Mouse (Mus musculus) midbrain, embryonic 12.5 days (tissue): ENCODE results near the gene Abca8b. TPM values are rescaled to one million over a fixed set of nuclear protein-coding genes. Genes with fewer than 3 reads are reported as not detected.
"Not testable (repeated sequence)": the region's sequence is repeated elsewhere in the genome, so short reads cannot be mapped to it uniquely, and the experiment has no call there.

ENCODE experiments used
- ATAC-seq: fragments of 200-750 bp; cut with Nextera tagmentation; 2 replicates; pipeline ENCODE4 v1.8.0; 2017; ENCODE audit warnings: low read depth, moderate TSS enrichment, moderate library complexity; ENCODE audit not compliant: low FRiP score
- H3K27ac ChIP-seq: fragments of 300-500 bp; sonication (generic); replicated peaks from 2 replicates; pipeline ENCODE4 v1.5.1; 2016; ENCODE audit warnings: mild to moderate bottlenecking
- H3K27me3 ChIP-seq: fragments of 300-500 bp; sonication (generic); 2 replicates; pipeline ENCODE4 v1.6.1; 2016; ENCODE audit warnings: mild to moderate bottlenecking
- H3K36me3 ChIP-seq: fragments of 300-500 bp; sonication (generic); 2 replicates; pipeline ENCODE4 v1.6.1; 2016
- H3K4me1 ChIP-seq: fragments of 300-500 bp; sonication (generic); 2 replicates; pipeline ENCODE4 v1.6.1; 2016
- H3K4me2 ChIP-seq: fragments of 300-500 bp; sonication (generic); replicated peaks from 2 replicates; pipeline ENCODE4 v1.6.1; 2016; ENCODE audit warnings: mild to moderate bottlenecking, moderate library complexity
- H3K4me3 ChIP-seq: fragments of 300-500 bp; sonication (generic); 2 replicates; pipeline ENCODE4 v1.5.1; 2016; ENCODE audit warnings: mild to moderate bottlenecking
- H3K9ac ChIP-seq: fragments of 300-500 bp; sonication (generic); replicated peaks from 2 replicates; pipeline ENCODE4 v1.6.1; 2016; ENCODE audit warnings: mild to moderate bottlenecking, moderate library complexity
- H3K9me3 ChIP-seq: fragments of 300-500 bp; sonication (generic); 2 replicates; pipeline ENCODE4 v1.6.1; 2016; ENCODE audit warnings: mild to moderate bottlenecking
- WGBS: fragments of 180-500 bp; shearing (Covaris S2); methylation state at CpG from one replicate; pipeline ENCODE4 v1.1.7; 2016; 5-methylcytosine and 5-hydroxymethylcytosine counted together
- polyA plus RNA-seq: library from polyadenylated mRNA; unstranded; fragments of >200 nt; fragmentation: Nextera tagmentation; extraction: Ambion mirVana; gene quantifications from 2 replicates; pipeline ENCODE4 v1.2.1, GENCODE M21; 2016

Gene Abca8b
- 0.56 and 0.66 TPM in 2 replicates for polyA plus RNA-seq

DNA sequence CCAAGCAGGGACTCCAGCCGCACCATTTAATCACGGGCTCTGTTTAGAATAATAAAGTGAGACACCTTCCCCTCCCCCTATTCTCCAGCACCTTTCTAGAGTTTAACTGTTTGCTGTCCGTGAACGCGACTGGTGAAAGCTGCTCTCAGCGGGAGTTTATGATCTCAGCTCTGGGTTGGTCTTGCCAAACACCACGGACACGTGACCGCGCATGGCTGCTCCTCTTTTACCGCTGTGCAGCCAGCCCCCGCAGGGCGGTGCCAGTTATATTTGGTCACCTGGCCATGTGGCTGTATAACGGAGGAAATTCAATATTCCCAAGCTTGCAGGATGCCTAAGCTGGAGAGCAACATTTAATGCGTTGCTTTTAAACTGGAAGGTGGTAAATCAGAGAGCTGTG, at the start of gene Abca8b:
Abca8b (minus strand) TSS at position 222 of the 400 bp plus-strand sequence.
- Histone ChIP-seq H3K36me3 (no peaks in the 10 kb centered on the region), H3K4me1 (peaks cover 4% of the 10 kb centered on the region; the same call in 1 of the 2 replicates), H3K27ac (no peak within 1 kb of the TSS), H3K9me3 (no peaks in the 10 kb centered on the region), H3K4me3 (peak within 1 kb of the TSS; percentile 42), H3K4me2 (peak within 1 kb of the TSS; percentile 61), H3K27me3 (no peaks in the 10 kb centered on the region), H3K9ac (peak within 1 kb of the TSS; percentile 43; the same call in 1 of the 2 replicates)
- WGBS, result under 1% methylated on average over 15 of the region's 15 CpGs
- ATAC-seq, result peak; percentile 96

DNA sequence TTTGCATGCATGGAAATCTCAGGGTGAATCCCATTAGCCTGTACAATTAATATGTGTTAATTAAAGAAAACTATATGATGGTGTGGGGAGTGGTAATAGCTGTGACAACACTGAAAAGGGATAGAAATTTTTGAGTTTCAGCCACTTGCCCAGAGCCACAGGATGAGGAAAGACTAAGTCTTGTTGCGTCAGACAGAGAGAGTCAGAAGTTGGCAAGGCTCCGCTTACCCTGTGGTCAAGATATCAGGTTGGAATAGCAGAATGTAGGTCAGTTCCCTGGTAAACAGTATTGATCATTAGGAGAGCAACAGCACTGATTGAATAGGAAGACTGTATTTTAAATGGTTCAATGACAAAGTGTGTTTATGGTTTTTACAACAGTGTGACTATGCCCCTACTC, 42.1 kb upstream of the Abca8b start:
- 94% methylated on average over 2 of the region's 2 CpGs for whole genome bisulfite sequencing
- Histone ChIP-seq H3K27ac (no peak overlapping the region), H3K4me1 (no peaks in the 10 kb centered on the region), H3K36me3 (no peaks in the 10 kb centered on the region), H3K9ac (no peak overlapping the region), H3K4me3 (no peak overlapping the region), H3K27me3 (no peaks in the 10 kb centered on the region), H3K9me3 (no peaks in the 10 kb centered on the region), H3K4me2 (no peak overlapping the region)
- no peak for ATAC-seq

DNA sequence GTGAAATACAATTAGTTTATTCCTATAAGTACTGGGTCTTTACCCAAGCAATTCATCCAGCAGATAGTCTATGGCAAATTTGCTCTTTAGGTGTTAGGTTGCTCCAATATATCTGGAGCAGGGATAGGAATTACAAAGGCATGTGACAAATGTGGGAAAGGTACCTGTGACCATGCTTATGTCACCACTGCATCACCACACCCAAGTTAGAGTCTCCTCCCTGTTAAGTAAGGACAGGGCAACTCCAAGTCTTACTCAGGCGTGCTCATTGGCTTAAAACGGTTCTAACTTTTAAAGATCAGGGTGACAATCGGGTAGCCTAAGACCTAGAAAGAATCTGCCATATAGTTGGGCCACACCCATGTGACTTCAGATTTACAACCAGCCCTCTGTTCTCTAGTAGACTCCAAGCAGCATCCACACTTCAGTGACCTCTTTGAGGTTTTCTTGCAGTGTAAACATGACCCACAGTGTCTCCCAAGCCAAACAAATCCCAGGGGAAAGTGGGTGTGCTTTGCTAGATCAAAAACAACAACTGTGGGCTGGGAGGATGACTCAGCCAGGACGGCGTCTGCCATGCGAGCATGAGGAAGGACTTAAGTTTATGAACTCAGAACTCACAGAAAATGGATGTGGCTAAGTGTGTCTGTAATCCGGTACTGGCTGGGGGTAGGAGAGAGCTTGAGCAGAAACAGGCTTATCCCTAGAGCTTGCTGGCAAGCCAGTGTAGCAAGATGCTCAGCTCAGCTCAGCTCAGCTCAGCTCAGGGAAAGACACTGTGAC, 33.5 kb upstream of the Abca8b start:
- Histone ChIP-seq H3K27ac (no peak overlapping the region), H3K9me3 (no peaks in the 10 kb centered on the region), H3K27me3 (no peaks in the 10 kb centered on the region), H3K9ac (no peak overlapping the region), H3K4me2 (no peak overlapping the region), H3K4me3 (no peak overlapping the region), H3K4me1 (no peaks in the 10 kb centered on the region), H3K36me3 (no peaks in the 10 kb centered on the region)
- ATAC-seq, result no peak
- 72% methylated on average over 7 of the region's 7 CpGs for WGBS

DNA sequence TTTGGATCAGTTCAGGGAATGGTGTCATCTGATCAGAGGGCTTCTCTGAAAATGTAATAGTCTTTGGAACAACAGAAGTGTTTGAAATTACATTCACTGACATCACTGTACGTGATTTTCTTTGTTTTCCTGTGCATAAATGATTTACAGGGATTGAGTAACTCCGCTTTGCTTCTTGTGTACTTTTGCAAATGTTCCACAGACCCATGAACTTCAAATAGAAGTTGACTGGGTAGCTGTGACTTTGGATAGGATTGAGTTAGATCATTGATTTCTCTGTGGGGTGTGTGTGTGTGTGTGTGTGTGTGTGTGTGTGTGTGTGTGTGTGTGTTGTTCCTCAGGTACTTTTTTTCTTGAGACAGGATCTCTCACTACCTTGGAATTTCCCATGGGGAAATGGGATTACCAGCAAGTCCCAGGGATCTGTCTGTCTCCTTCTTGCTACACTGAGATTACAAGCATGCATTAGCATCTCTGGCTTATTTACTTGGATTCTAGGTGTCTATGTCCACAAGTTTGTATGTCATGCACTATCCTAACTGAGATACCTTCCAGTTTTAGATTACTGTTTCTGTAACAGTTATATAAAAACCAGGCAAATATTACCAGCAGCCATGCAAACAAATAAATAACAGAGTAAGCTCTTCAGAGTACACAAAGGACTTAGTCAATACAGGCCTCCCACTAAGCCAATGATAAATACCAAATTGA, 15.3 kb upstream of the Abca8b start:
- H3K9ac ChIP-seq, result no peak overlapping the region
- H3K4me3 ChIP-seq, result no peak overlapping the region
- H3K4me2 ChIP-seq, result no peak overlapping the region
- H3K4me1 ChIP-seq, result no peaks in the 10 kb centered on the region
- ATAC-seq, result no peak
- H3K27ac ChIP-seq, result no peak overlapping the region
- WGBS, result 90% methylated on average over 2 of the region's 2 CpGs
- H3K9me3 ChIP-seq, result no peaks in the 10 kb centered on the region
- no peaks in the 10 kb centered on the region for H3K27me3 ChIP-seq
- H3K36me3 ChIP-seq, result no peaks in the 10 kb centered on the region

DNA sequence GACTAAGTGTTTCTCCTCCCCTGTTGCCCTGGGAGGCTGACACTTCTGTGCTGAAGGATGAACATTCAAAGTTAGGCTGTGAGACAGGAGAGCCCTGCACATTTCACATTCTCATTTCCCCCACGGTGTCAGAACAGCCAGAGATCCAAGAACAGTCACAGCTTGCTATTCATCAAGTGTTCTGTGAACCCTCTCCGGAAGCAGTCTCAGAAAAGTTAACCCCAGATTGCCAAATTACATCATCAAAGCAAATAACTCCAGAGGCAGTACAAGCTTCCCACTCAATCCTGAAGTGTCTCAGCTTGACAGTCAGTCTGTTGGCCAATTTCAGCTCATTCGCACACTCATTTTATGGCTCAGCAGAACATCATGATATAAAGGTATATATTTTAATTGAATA, 632 bp downstream of the Abca8b start:
- H3K4me2 ChIP-seq, result peak overlapping the region; percentile 61
- peak; percentile 27; the same call in 1 of the 2 replicates for ATAC-seq

DNA sequence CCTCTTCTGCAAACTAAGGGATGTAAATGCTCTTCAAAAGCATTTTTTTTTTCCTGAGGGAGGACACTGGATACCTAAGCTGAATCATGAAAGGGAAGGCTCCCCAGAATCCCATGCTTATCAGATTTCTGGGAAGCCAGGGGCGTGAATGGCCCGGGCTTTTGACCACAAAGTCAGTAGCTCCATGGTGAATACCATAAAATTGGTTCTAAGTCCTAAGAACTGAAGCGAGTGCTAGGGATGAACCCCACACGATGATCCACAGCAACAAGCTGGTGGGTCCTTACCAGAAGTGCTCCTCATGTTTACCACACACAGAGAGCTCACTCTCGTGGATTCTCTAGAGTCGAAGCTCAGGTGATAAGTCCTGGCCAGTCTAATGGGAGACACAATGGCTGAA, 1.6 kb downstream of the Abca8b start:
- Histone ChIP-seq H3K9me3 (no peaks in the 10 kb centered on the region), H3K36me3 (no peaks in the 10 kb centered on the region), H3K27me3 (no peaks in the 10 kb centered on the region), H3K4me1 (peaks cover 4% of the 10 kb centered on the region; the same call in 1 of the 2 replicates), H3K4me2 (no peak overlapping the region), H3K27ac (no peak overlapping the region), H3K9ac (no peak overlapping the region), H3K4me3 (no peak overlapping the region)
- WGBS, result 64% methylated on average over 6 of the region's 6 CpGs
- ATAC-seq, result no peak

More for the DNA sequence above, 632 bp downstream of the Abca8b start:
- H3K36me3 ChIP-seq, result no peaks in the 10 kb centered on the region
- H3K27ac ChIP-seq, result no peak overlapping the region
- no peak overlapping the region for H3K9ac ChIP-seq
- 13% methylated on average over 3 of the region's 3 CpGs for WGBS
- peaks cover 4% of the 10 kb centered on the region; the same call in 1 of the 2 replicates for H3K4me1 ChIP-seq
- no peaks in the 10 kb centered on the region for H3K27me3 ChIP-seq
- H3K4me3 ChIP-seq, result peak overlapping the region; percentile 42
- H3K9me3 ChIP-seq, result no peaks in the 10 kb centered on the region

DNA sequence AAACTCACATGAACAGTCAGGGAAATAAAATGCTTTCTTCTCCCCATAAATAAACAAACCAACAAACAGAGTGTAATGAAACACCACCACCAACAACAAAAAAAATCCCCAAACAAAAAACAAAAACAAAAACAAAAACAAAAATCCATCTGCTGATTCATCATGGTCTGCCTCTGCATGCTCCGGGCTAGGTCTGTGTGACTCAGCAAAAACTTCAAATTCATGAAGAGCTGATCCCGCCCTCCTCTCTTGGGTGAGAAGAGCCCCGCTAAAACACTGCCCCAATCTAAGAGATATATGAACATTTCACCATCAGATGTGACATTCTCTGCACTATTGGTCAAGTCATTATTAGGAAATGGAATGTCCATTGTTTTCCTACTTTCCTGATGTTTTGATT, 4.4 kb downstream of the Abca8b start:
- Histone ChIP-seq H3K4me1 (peaks cover 4% of the 10 kb centered on the region; the same call in 1 of the 2 replicates), H3K4me3 (no peak overlapping the region), H3K4me2 (no peak overlapping the region), H3K27me3 (no peaks in the 10 kb centered on the region), H3K9ac (no peak overlapping the region), H3K27ac (no peak overlapping the region), H3K9me3 (no peaks in the 10 kb centered on the region), H3K36me3 (no peaks in the 10 kb centered on the region)
- 82% methylated on average over 3 of the region's 3 CpGs for WGBS
- no peak for ATAC-seq

DNA sequence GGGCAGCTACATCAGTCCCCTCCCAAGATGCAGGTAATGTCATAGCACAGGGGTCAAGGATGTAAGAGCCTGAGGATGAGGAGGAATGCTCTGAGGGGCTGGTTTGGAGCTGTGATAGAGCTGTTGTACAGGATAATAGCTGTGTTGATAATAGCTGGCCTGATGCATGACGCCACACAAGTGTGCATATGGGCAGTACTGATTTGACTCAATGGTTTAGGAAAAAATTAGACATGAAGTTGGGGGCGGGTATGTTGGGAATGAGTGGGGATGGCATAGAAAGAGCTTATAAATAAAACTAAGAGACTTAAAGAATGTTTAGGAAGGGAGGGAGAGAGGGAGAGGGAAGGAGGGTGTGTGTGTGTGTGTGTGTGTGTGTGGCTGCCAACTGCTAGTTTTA, 5.4 kb downstream of the Abca8b start:
- Histone ChIP-seq H3K27me3 (no peaks in the 10 kb centered on the region), H3K4me1 (peaks cover 4% of the 10 kb centered on the region; the same call in 1 of the 2 replicates), H3K9me3 (no peaks in the 10 kb centered on the region), H3K36me3 (no peaks in the 10 kb centered on the region), H3K4me3 (no peak overlapping the region), H3K4me2 (no peak overlapping the region), H3K9ac (no peak overlapping the region), H3K27ac (no peak overlapping the region)
- 83% methylated on average over 2 of the region's 2 CpGs for WGBS
- ATAC-seq, result no peak

DNA sequence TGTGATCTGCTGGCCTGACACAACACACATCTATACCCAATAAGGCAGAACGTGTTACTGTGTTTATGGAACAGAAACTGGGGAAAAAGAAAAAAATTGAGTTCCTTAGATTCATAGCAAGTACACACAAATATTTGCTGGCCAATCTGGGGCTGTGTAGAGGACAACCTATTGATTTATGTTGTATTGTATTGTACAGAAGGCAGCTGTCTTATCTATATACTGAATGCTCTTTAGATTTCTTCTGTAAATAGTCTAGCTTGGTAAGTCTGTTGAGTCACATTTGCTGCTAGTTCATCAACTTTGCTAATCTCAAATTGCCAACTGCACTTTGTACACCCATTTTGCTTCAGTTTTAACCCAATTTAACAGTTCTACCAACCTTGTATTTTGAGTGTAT, 7.5 kb downstream of the Abca8b start:
- WGBS, result 48% methylated on average over 1 of the region's 1 CpGs

DNA sequence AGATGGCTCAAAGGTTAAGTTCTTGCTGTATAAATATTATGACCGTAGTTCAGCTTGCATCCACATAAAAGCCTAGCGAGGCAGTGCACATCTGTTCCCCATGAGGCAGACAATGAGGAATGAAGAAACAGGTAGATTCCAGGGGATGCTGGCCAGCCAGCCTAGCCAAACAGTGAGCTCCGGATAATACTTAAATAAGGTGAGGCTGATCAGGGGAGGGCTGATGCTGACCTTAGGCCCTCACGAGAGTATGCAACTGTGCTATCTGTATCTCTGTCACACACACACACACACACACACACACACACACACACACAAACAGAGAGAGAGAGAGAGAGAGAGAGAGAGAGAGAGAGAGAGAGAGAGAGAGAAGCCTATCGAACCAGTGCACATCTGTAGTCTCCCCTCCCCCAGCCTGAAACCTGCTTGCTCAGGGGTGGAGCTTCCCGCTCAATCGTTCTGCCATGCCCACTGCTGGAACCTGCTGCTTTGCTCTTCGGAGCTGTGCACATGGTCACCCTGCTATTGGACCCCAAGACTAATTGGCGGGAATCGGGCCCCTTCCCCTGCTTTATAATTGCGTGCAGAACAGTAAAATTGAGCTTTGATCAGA, 8.1 kb downstream of the Abca8b start:
- not testable (repeated sequence) for H3K27me3 ChIP-seq, ATAC-seq, H3K9ac ChIP-seq, H3K4me3 ChIP-seq, H3K4me2 ChIP-seq, H3K9me3 ChIP-seq, H3K4me1 ChIP-seq, H3K36me3 ChIP-seq, H3K27ac ChIP-seq
- WGBS, result 53% methylated on average over 10 of the region's 11 CpGs

More for the DNA sequence above, 7.5 kb downstream of the Abca8b start:
- no peak overlapping the region for H3K4me3 ChIP-seq
- no peaks in the 10 kb centered on the region for H3K27me3 ChIP-seq
- H3K36me3 ChIP-seq, result no peaks in the 10 kb centered on the region
- ATAC-seq, result no peak
- no peaks in the 10 kb centered on the region for H3K9me3 ChIP-seq
- no peak overlapping the region for H3K27ac ChIP-seq
- no peaks in the 10 kb centered on the region for H3K4me1 ChIP-seq
- no peak overlapping the region for H3K4me2 ChIP-seq
- no peak overlapping the region for H3K9ac ChIP-seq

DNA sequence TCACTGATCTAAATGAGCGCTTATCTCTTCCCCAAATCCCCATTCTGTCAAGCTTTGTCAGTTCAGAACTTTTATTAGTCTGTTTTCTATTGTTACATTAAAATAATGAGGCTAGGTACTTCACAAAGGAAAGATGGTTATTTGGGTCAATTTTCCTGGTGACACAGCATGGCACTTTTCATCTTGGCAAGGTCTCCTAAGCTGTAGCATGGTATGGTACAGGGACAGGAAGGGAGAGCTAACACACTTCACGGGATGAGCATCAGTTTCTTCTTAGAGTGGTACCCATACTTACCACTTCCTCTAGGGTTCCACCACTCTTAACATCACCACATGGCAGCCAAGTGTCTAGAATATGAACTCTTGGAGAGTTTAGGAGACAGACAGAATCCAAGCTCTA, 13.8 kb downstream of the Abca8b start:
- H3K27ac ChIP-seq, result no peak overlapping the region
- H3K4me1 ChIP-seq, result no peaks in the 10 kb centered on the region
- no peak overlapping the region for H3K4me2 ChIP-seq
- no peaks in the 10 kb centered on the region; the same call in 1 of the 2 replicates for H3K9me3 ChIP-seq
- ATAC-seq, result no peak
- no peaks in the 10 kb centered on the region for H3K36me3 ChIP-seq
- WGBS, result 88% methylated on average over 2 of the region's 2 CpGs
- no peaks in the 10 kb centered on the region for H3K27me3 ChIP-seq
- no peak overlapping the region for H3K4me3 ChIP-seq
- H3K9ac ChIP-seq, result no peak overlapping the region

DNA sequence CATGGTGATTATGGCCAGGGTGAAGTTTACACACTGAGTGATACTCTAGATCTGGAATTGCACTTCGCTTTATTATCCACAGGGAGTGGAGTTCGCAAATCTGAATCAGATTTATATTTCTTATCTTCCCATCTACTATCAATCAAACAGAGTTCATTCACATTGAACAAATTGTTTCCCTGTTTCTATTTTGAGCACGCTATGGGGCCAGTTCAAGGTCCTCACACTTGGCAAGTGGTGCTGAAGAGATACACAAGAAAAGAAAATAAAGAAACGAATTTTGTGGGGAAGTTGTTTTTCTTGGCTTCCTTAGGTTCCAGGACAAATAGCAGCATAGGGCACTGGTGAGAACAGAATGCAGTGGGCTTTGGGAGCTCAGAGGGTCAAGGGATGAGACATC, 25.1 kb downstream of the Abca8b start:
- Histone ChIP-seq H3K4me2 (no peak overlapping the region), H3K9ac (no peak overlapping the region), H3K9me3 (no peaks in the 10 kb centered on the region), H3K27me3 (no peaks in the 10 kb centered on the region), H3K27ac (no peak overlapping the region), H3K4me3 (no peak overlapping the region), H3K36me3 (no peaks in the 10 kb centered on the region), H3K4me1 (no peaks in the 10 kb centered on the region)
- 82% methylated on average over 4 of the region's 4 CpGs for WGBS
- ATAC-seq, result no peak
